Mouse (Mus musculus): ENCODE results near the gene Cd101. TPM values are rescaled to one million over a fixed set of nuclear protein-coding genes. Genes with fewer than 3 reads are reported as not detected.

Cd101 gene
- total RNA-seq, 4 experiments from 2014 or later, result 0.12 to 0.31 (median 0.22) TPM

DNA sequence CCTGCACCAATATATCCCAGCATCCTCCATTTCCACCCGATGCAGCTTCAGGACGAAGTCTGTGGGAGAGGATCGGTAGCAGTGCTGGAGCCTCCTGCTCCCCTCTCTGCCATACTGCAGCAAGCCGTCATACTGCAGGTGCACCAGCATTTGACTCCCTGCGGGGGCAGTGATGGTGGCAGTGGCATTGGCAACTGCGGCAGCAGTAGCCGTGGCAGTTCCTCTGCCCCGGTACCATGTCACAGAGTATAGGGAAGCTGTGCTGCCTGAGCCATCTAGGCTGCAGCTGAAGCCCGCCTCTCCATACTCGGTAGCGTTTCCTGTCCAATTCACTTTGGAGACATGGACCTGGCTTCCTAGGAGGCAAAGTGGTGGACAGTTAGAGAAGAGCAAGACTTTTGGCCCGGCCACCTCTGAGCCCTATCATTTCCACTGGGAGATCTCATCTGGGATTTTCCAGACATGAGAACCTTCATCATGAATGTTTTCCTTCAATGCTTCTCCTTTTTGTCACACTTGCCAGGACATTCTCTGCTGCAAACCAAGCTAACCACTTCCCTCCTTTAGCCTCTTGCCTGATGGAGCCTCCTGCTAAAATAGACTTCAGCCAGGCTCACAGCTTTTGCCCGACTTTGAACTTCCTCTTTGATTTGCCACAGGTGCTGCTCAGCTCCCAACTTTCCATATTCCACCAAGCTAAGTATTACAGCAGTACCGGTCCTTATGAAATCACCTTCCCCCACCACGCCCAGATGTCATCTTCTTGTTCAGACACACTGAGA, 25.6 kb downstream of the Cd101 start:
- DNase-seq (ENCODE audit: low spot score), result no peak

DNA sequence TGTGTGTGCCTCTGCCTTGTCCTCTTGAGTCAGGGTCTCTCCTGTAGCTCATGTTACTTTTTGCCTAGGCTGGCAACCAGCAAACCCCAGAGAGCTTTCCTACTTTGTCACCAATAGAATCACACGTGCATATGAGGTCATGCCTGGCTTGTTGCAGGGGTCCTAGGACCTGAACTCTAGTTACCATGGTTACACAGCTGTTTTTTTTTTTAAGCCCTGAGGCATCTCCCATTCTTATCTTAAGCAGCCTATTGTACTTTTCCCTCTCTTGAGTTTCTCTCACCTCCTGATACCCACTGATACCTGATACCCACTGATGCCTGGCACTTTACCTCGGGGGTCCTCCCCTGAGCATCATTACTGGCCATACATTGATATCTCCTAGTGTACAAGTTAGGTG, 29.6 kb downstream of the Cd101 start:
- DNase-seq (ENCODE audit: low spot score), result no peak

DNA sequence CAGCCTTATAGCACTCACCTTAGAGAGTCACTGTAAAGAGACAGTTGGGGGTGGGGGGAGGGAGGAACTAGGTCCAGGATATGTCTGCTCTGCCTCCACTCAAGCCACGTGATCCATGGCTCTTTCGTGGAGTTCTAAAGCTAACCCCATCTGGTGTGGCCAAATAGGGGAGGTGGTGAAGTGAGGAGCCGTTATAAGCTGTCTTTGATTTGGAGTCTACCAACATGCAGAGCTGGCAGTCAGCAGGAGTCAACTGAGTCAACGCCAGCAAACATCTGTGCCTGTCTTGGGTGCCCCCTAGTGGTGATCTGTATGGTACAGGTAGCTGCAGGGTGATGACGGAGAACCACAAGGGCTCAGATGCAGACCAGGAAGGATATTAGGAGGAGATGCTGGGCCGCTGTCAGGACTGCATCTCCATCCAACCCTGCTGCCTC, 30.4 kb downstream of the Cd101 start:
- peak; percentile 73 for DNase-seq (ENCODE audit: low spot score)

DNA sequence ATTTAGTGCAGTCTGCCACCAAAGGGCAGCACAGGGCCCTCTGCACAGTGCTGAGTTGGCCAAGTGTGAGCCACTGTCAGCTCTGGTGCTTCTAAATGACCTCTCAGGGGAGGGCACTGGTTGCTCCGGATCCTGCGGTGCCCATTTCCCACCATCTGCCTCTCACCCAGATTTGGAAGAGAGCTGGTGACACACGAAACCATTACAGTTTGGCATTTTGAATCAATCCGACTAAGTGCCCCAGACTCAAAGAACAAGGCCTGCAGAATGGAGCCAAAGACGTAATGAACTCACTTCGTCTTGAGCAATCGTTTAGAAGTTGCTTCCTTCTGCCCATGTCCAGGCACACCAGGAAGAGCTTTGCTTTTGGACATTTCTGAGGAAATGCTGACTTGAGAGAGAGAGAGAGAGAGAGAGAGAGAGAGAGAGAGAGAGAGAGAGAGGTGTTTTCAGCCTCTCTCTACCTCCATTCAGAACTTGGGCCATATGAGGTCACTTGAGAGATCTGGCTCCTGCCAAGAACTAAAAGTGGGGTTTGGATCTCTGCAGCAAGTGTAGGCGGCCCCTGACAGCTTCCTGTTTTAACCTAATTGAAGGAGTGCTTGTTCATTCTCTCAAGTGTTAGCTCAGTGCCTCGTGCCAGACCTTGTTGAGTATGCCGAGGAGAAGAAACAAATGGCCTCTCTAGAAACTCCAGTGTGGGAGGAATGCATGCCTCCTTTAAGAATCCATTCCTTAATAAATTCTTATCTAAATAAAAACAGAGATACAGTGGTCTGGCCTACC, 31.4 kb downstream of the Cd101 start:
- peak; percentile 60 for DNase-seq (ENCODE audit: low spot score)

DNA sequence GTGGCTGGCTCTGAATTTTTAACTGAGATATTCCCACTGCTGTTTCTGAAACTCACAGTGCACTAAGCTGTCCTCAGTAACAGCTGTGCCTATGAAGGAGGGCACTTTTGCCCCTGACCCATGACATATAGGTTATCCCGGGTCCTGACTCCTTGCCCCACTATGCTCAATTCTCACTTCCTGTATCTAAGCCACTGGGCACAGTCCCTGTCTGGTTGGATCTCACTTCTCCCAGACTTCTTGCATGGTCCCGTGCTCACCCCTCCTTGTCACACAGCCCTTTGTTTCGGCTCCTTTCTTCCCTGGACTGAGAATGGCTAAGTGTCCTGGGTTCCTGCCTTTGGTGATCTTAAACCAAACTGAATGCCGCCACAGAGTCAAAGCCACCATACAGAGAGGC, 35.1 kb downstream of the Cd101 start:
- no peak for DNase-seq (ENCODE audit: low spot score)

DNA sequence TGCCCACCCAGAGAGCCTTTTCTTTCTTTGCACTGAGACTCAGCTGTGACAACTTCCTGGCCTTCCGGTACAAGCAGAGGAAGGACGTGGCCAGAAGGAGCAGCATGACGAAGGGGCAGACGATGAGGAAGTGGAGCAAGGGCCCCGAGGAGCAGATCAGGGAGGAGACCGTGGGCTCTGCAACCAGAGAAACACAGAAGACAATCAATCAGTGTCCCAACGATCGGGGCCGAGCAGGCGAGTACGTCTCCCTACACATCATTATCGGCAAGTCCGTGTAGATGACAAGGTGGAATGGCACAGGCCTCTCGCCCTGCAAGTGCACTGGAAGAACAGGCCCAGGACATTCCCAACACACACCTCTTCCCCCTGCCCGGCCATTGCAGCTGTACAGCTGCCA, 35.6 kb downstream of the Cd101 start:
- peak; percentile 59 for DNase-seq (ENCODE audit: low spot score)

DNA sequence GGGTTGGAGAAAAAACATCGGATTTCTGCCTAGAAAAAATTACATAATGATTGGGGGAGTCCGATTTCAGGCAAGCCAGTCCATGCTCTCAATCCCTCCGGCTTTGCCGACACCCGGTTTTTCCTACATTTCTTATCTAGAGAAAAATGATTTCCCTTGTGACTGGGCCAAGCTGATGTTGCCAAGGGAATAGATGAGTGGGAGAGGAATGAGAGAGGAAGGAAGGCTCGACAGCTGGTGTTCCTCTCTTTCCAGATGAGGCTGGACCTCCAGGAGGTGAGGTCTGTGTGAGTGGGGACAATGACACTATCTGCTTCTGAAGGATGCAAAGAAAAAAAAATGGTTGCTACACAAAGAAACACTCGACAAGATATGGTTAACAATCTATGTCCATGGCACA, 36.2 kb downstream of the Cd101 start:
- no peak for DNase-seq (ENCODE audit: low spot score)

DNA sequence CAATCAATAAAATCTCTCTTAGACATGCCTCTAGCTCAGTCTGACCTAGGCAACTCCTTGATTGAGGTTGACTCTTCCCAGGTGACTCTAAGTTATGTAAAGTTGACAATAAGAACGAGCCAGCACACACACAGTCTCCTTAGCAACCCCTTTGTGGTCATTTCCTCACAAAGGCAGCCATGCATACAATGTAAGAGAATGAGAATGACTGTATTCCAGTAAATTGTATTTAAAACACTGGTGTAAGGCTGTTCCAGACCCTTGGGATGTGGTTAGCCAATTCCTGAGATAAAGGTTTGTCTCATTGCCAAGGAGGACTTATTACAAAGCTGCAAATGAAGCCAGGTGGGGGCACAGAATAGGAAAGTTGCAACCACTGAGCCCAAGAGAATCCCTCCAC, 39.1 kb downstream of the Cd101 start:
- DNase-seq (ENCODE audit: low spot score), result no peak

DNA sequence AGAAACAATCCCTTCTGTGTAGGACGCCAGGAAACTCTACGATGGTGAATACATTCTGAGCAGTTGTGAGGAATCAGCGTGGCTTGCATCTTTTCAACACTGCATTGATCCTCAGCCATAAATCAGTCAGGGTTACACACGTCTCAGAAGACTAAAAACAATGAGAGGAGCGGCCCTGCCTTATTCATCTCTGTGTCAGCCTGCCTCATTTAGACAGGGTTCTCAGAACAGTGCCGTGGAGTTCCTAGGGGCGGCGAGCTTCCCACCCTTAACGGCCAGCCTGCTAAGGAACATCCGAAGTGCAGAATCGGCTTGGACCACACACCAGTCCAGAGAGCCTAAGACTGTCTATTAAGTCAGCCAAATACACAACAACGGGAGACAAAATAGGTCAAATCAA, 39.9 kb downstream of the Cd101 start:
- no peak for DNase-seq (ENCODE audit: low spot score)

DNA sequence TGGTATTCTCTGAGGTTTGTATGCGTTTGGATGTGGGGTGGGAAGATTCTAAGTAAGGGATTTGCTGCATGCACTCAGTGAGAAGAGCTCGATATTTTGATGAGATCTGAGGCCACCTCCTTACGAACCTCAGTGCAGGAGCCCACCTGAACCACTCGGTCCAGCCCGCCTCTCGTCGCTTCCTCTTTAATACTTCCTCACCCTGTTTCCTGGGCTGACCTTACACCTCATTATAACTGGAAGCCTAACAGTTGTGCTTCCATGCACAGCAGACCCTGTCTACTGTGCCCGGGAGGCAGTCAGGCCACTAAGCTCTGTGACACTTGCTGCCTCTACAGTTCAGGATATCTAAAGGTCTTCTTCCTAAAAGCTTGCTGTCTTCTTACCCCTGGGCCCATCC, 50.1 kb downstream of the Cd101 start:
- DNase-seq (ENCODE audit: low spot score), result no peak

DNA sequence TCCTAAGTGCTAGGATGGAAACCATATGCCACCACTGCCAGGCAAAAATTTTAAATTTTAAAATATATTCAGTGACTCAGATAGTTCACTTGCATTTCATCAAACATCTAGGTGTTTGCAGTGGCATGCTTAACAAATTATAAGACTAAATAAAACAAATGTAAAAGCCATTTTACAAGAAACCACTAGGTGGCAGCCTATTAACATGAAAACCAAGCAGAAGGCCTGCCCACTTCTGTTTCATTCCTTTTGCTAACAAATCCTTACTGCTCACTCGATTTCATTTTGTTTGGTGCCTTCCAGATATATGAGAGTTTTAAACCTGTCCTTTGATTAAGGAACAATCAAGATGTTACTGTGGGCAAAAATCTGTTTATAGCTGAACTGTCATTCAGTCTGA, 55.5 kb downstream of the Cd101 start:
- peak; percentile 58 for DNase-seq (ENCODE audit: low spot score)

DNA sequence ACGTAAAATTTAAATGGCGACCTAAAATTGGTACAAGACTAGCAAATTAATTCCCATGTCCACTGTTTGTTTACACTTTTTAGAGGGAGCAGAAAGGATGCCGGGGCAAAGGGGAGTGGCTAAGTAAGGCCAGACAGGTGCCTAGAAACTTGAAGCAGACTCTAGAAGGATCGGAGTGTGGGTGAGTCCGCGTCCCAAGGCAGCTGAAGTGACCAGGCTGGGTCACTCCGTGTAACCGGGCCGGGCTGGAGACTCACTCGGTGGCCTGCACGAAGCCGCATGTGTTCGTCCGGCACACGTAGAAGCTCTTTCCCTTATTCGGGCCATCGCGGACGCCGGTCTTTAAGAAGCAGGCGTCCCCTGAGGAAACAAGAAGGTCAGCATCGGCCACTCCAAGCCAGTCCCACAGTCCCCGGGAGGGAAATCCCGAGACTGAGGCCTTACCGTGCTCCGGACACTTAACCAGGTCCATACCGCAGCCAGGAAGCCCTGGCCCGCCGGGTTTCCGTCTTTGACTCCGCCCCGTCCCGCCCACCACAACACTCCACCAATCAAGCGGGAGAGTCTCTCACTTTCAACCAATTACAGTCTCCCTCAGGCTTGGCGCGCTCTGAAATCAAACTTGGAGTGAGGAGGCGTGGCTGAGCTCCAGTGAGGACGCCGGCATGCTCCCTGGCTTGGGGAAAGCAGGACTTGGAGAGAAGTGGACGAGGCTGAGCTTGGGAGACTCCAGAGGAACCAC, 60.0 kb downstream of the Cd101 start, which contains the start of gene Ttf2:
Ttf2 (minus strand) TSS at position 488 of the 742 bp plus-strand sequence.
- DNase-seq (ENCODE audit: low spot score), result peak; percentile 96

DNA sequence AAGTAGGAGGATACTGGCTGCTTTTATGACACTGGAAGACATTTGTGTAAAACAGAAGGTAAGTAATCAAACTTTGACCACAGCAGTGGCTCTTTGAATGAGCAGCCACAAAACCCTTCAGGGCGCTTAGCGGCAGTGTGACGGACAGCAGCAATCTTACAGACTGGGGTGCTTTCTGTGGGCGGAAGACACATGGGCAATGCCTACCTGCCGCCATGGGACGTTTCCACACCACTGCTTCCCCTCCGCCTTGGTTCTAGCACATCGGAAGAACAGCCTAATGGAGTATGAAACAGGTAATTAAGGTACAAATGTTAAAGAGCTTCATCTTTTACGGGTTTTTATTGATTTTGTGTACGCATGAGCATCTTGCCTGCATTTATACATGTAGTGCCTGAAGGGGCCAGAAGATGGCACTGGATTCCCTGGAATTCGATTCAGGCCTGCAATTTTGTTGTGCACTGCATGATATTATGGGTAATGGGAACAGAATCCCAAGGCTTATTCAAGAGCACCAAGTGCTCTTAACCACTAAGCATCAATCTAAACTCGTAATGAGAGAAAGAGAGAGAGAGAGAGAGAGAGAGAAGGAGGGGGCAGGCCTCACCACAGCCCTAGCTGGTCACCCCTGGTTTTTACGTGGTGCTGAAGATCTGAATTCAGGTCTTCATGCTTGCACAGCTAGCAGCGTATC, 65.4 kb downstream of the Cd101 start:
- peak; percentile 23 for DNase-seq (ENCODE audit: low spot score)

DNA sequence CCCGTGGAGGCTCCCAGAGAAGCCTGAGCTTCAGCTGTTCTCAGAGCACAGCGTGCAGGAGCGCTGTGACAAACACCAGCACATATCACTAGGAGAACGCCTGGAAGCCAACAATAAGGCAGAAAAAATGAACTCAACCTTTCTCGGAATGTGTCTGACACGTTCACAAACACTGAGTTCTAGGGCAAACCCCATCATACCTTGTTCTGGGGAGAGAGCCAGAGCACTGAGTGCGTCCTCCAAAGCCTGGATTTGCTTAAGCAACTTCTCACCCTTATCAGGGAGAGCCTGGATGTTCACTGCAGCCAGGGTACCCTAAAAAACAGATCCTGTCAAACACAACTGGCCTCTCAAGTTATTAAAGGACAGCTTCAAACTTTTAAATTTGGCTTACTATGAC, 67.9 kb downstream of the Cd101 start:
- no peak for DNase-seq (ENCODE audit: low spot score)

DNA sequence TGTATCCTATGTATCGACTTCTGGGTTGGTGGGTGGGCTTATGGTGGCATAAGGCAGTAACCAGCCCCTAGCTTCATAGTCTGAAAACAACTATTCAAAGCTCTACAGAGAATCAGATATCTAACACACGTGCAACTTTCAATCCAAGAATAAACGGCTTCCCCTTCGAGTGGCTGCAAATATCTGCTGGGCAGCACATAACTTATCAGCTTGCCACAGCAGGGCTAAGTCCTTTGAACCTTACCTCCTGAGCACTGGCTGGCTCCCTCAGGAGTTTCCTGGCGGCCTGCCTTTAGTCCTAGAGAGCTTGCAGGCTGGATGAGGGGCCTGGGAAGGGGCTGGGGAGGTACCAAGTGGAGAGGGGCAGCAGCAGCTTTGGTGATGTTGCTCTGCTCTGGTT, 68.3 kb downstream of the Cd101 start:
- no peak for DNase-seq (ENCODE audit: low spot score)

DNA sequence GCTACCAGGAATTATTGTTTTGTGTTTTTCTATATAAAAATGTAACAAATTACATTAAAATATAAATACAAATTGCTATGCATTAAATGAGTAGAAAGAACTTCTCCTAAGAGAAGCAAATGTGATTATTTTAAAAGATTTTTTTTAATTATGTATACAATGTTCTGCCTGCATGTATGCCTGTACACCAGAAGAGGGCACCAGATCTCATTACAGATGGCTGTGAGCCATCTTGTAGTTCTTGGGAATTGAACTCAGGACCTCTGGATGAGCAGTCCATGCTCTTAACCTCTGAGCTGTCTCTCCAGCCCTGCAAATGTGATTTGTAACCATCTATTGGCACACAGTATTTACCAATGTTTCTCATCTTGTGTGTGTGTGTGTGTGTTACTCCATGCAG, 74.7 kb downstream of the Cd101 start:
- no peak for DNase-seq (ENCODE audit: low spot score)

DNA sequence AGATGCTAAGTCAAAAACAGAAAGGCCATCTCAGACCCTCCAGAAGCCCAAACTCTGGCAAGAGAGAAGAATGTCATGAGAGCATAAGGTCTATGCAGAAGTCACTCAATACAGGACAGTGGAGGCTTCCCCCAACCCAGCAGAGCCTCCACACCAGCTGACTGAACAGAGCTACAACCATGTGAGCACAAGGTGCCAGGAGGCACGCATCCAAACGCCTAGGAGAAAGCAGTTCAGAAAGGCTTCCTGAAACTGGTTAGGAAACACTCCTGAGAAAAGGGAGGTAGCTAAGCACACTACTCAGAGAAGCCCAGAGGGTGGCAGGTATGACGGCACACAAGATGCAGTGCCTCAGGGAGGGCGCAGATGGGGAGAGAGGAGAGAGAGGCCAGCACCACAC, 77.8 kb downstream of the Cd101 start:
- no peak for DNase-seq (ENCODE audit: low spot score)

DNA sequence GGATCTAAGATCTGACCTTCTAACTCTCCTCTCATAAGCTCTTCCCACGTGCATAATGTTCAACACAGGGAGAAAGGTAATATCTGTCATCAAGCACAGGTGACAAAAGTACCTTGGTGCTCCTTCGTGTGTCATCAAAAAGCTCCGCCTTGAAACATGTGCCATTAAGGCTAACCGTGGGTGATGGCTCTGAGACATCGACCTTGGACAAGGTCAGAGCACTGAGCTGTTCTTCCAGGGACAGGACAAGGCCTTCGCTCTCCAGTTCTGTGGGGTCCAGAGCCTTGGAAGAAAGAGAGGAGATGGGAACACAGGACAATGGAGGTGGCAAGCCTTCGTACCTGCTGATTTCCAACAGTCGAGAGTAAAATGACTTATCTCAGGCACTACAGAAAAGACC, 82.1 kb downstream of the Cd101 start:
- no peak for DNase-seq (ENCODE audit: low spot score)
